Mouse (Mus musculus): ENCODE data around the gene Pnma3. TPM values are rescaled to one million over a fixed set of nuclear protein-coding genes. Genes with fewer than 3 reads are reported as not detected.

Pnma3 gene
- not detected in 2 replicates for polyA plus RNA-seq (2012; rRNA removed)

DNA sequence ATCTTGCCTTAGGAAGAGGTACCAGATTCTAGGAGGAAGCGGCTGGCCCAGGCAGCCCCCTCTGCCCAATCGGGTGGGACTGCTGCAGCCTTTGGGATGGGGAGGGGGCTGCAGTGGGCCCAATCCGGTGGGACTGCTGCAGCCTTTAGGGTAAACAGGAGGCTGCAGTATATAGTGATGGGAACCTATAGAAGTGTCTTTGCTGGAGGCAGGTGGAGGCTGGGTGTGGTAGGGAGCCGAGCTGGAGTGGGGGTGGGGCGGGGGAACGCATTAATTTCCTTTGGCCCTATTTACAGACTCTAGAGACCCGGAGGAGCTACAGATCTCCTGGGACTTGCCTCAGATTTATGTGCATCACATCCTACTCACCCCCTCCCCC lies at the start of gene Pnma3:
TSS of gene Pnma3 (plus strand) at position 373 of the 379 bp plus-strand sequence.

GRCm38 (mm10) chrX:73037003-73037402 lies 27.6 kb upstream of the Pnma3 start, which contains the start of gene Pnma5:
Gene Pnma5, minus strand, starts transcription at chrX:73037103.

GRCm38 (mm10) chrX:73082267-73083055 lies 17.9 kb downstream of the Pnma3 start, which contains the start of gene Xlr4a:
Gene Xlr4a, minus strand, starts transcription at chrX:73082478.

GRCm38 (mm10) chrX:73096941-73097508 lies 32.4 kb downstream of the Pnma3 start, which contains the start of gene Xlr3a:
Gene Xlr3a, minus strand, starts transcription at chrX:73097095.

DNA sequence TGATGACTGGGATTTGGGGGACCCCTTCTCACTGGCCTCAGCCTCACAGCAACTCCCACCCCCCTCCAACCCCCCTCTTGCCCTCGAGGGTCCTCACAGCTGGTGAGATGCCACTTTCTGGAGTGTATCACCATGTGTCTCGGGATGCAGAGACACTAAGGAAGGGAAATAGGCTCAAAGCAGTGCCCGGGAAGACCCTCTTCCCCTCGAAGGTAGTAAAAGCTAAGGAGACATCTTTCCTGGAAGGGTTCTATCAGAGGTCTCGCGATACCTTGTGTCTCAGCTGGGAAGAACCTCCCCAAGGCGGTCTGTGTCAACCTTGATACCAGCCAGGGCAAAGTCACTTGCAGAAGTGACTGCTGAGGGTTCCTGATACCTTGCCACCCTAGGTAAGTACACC lies 52.2 kb downstream of the Pnma3 start, which contains the start of gene Gm14685:
TSS of gene Gm14685 (plus strand) at position 301 of the 400 bp plus-strand sequence.

Other genes starting within 250 kb of the Pnma3 start
- 0.02 and 0.05 TPM in 2 replicates for gene Gabrq, start 239.6 kb upstream of the Pnma3 start, polyA plus RNA-seq (2012; rRNA removed)
- 14.0 and 14.5 TPM in 2 replicates for gene Cetn2, start 146.4 kb upstream of the Pnma3 start, polyA plus RNA-seq (2012; rRNA removed)
- 47.4 and 56.4 TPM in 2 replicates for gene Nsdhl, start 146.2 kb upstream of the Pnma3 start, polyA plus RNA-seq (2012; rRNA removed)
- 0.42 and 0.50 TPM in 2 replicates for gene Zfp185, start 77.4 kb upstream of the Pnma3 start, polyA plus RNA-seq (2012; rRNA removed)
- 0.23 TPM in 1 of 2 replicates, not detected in the other for gene Pnma5, start 27.7 kb upstream of the Pnma3 start, polyA plus RNA-seq (2012; rRNA removed)
- gene Xlr4a, start 17.7 kb downstream of the Pnma3 start, polyA plus RNA-seq (2012; rRNA removed) = 1.2 and 5.0 TPM in 2 replicates
- 7.3 and 9.4 TPM in 2 replicates for gene Xlr3a, start 32.3 kb downstream of the Pnma3 start, polyA plus RNA-seq (2012; rRNA removed)
- 0.30 and 0.37 TPM in 2 replicates for gene Gm14685, start 52.3 kb downstream of the Pnma3 start, polyA plus RNA-seq (2012; rRNA removed)
- 0.12 TPM in 1 of 2 replicates, not detected in the other for gene Xlr5b, start 84.0 kb downstream of the Pnma3 start, polyA plus RNA-seq (2012; rRNA removed)
- 0.19 and 0.50 TPM in 2 replicates for gene DXBay18, start 84.7 kb downstream of the Pnma3 start, polyA plus RNA-seq (2012; rRNA removed)
- not detected in 2 replicates for gene Spin2d, start 112.2 kb downstream of the Pnma3 start, polyA plus RNA-seq (2012; rRNA removed)
- gene Xlr3b, start 127.4 kb downstream of the Pnma3 start, polyA plus RNA-seq (2012; rRNA removed) = 6.0 and 6.9 TPM in 2 replicates
- gene Xlr4b, start 149.5 kb downstream of the Pnma3 start, polyA plus RNA-seq (2012; rRNA removed) = 0.87 and 3.3 TPM in 2 replicates
- 2.0 and 2.2 TPM in 2 replicates for gene F8a, start 163.5 kb downstream of the Pnma3 start, polyA plus RNA-seq (2012; rRNA removed)
- 0.19 and 0.41 TPM in 2 replicates for gene Xlr4c, start 178.3 kb downstream of the Pnma3 start, polyA plus RNA-seq (2012; rRNA removed)
- not detected in 2 replicates for gene Xlr3c, start 200.6 kb downstream of the Pnma3 start, polyA plus RNA-seq (2012; rRNA removed)
- gene Xlr5a, start 228.2 kb downstream of the Pnma3 start, polyA plus RNA-seq (2012; rRNA removed) = 0.13 and 0.38 TPM in 2 replicates
- gene Xlr5c, start 228.2 kb downstream of the Pnma3 start, polyA plus RNA-seq (2012; rRNA removed) = not detected in 2 replicates

Measured in liver, embryonic 18 days (tissue).